Mouse (Mus musculus) E14TG2a.4 (cell line): ENCODE measurements around the gene Rpl9-ps1.

Source experiments
- H3K27me3 ChIP-seq: 2 replicates; pipeline ENCODE4 v1.6.1; 2014; ENCODE audit warnings: low read length, control low read depth; ENCODE audit not compliant: insufficient read depth
- H3K36me3 ChIP-seq: 2 replicates; pipeline ENCODE4 v1.6.1; 2014; ENCODE audit warnings: low read length, control low read depth; ENCODE audit not compliant: insufficient read depth
- H3K4me1 ChIP-seq: replicated peaks from 2 replicates; pipeline ENCODE4 v1.6.1; 2014; ENCODE audit warnings: low read depth, low read length, control low read depth
- H3K4me3 ChIP-seq: replicated peaks from 2 replicates; pipeline ENCODE4 v1.5.1; 2014; ENCODE audit warnings: mild to moderate bottlenecking, low read length
- H3K9me3 ChIP-seq: 2 replicates; pipeline ENCODE4 v1.6.1; 2014; ENCODE audit warnings: low read length, control low read depth
- CTCF ChIP-seq: conservative IDR thresholded peaks from 2 replicates; pipeline ENCODE4 v1.5.1; 2014; ENCODE audit warnings: low read length
- NANOG ChIP-seq: IDR thresholded peaks from 2 replicates; pipeline ENCODE4 v1.6.1; 2014; ENCODE audit warnings: borderline replicate concordance, low read length, mixed read lengths
- POU5F1 ChIP-seq: IDR thresholded peaks from 2 replicates; pipeline ENCODE4 v1.6.1; 2014; ENCODE audit warnings: low read length, borderline replicate concordance

The Rpl9-ps1 gene

DNA sequence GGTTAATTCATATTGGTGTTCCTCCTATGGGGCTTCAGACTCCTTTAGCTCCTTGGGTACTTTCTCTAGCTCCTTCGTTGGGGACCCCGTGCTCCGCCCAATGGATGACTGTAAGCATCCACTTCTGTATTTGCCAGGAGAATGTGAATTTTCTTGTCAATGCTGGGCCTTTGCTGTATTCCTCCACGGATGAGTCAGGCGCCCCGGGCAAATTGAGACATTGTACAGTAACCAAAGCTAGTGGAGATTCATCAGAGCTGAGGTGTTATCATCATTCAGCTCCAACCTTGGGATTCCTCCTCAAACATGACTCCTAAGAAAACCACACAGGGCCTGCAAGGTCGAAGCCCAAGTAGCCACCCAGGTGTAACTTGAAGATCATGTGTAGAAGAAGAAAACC, 47.6 kb downstream of the Rpl9-ps1 start:
- Histone ChIP-seq H3K4me1 (no peaks in the 10 kb centered on the region), H3K36me3 (no peaks in the 10 kb centered on the region), H3K4me3 (no peak overlapping the region), H3K9me3 (no peaks in the 10 kb centered on the region), H3K27me3 (no peaks in the 10 kb centered on the region)
- TF ChIP-seq CTCF (no peak), POU5F1 (no peak), NANOG (no peak)

DNA sequence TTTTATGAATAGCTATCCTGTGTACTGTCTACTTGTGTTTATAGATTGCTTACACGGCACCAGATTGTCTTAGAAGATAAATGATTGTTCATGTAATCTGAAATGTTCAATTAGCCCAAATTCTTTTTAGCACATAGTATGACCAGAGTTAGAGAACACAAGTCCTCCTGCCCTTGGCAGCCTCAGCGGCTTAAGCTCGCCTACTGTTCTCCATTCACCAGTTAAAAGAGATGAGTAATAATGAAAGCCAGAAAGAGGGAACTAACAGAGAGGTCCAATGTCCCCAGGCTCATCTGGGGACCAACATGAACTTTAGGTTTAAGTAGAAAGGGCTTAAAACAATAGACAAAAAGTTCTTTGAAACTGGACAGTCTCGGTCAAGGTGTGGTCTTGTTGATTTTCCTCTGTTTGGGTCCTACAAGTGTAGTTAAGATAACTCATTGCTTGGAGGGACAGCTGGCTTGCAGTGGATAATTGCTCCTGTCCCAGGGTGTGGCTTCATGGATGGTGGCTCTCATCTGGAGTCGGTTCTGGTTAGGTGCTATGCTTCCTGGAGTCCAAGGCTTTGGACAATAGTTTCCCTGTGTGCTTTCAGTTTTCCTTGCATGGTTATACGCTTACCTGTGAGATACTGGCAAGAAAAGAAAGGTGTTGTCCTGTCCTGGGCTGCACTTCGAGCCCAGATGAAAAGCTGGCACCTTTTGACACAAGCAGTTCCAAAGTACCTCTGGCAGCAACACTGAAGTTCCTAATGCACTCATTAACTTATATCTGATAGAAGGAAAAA, 49.6 kb downstream of the Rpl9-ps1 start:
- Histone ChIP-seq H3K36me3 (no peaks in the 10 kb centered on the region), H3K4me1 (no peaks in the 10 kb centered on the region), H3K4me3 (no peak overlapping the region), H3K27me3 (no peaks in the 10 kb centered on the region), H3K9me3 (no peaks in the 10 kb centered on the region)
- TF ChIP-seq CTCF: no peak
- TF ChIP-seq POU5F1: no peak
- no peak for TF ChIP-seq NANOG
